Mouse (Mus musculus): ENCODE results near the gene Pacrg. TPM values are rescaled to one million over a fixed set of nuclear protein-coding genes. Genes with fewer than 3 reads are reported as not detected.

Gene Pacrg
- total and polyA plus RNA-seq, 3 experiments, result not detected

GRCm38 (mm10) chr17:10493124-10493523 is 347.0 kb downstream of the Pacrg start:
- no peak overlapping the region for H3K27ac ChIP-seq (ENCODE audit: control insufficient read depth, low read depth, low read length)
- no peak overlapping the region for H3K9ac ChIP-seq (ENCODE audit: control insufficient read depth, low read depth, low read length, poor library complexity, severe bottlenecking)
- DNase-seq (ENCODE audit: low read depth, low spot score), result no peak
- H3K4me1 ChIP-seq (ENCODE audit: control insufficient read depth in 1 of 2, insufficient read depth in 2 of 2, low read length in 2 of 2), result no peaks in the 10 kb centered on the region
- H3K27me3 ChIP-seq (ENCODE audit: control insufficient read depth in 1 of 2, insufficient read depth in 2 of 2, low read length in 2 of 2), result no peaks in the 10 kb centered on the region
- H3K4me3 ChIP-seq (ENCODE audit: control insufficient read depth in 1 of 2, insufficient read depth in 1 of 2, low read depth in 2 of 2, low read length in 2 of 2), result no peak overlapping the region
- TF ChIP-seq POLR2AphosphoS5 (IDR thresholded peaks at IDR 0.05; ENCODE audit: borderline replicate concordance, low read depth, low read length), result no peak
- TF ChIP-seq TCF12 (IDR thresholded peaks at IDR 0.05; ENCODE audit: low read depth, low read length), result no peak
- no peak for TF ChIP-seq USF1 (IDR thresholded peaks at IDR 0.05; ENCODE audit: low read depth, low read length)
- TF ChIP-seq ELF1 (IDR thresholded peaks at IDR 0.05; ENCODE audit: low read depth, low read length), result no peak
- TF ChIP-seq BHLHE40 (IDR thresholded peaks at IDR 0.05; ENCODE audit: borderline replicate concordance, low read depth, low read length), result no peak
- TF ChIP-seq SIN3A (IDR thresholded peaks at IDR 0.05; ENCODE audit: low read length), result no peak
- no peak for TF ChIP-seq TAL1 (IDR thresholded peaks at IDR 0.05; ENCODE audit: low read length)
- no peak for TF ChIP-seq TBP (IDR thresholded peaks at IDR 0.05; ENCODE audit: low read depth, low read length)
- TF ChIP-seq KAT2A (conservative IDR thresholded peaks at IDR 0.05; ENCODE audit: low read depth, low read length), result no peak
- TF ChIP-seq NRF1 (IDR thresholded peaks at IDR 0.05; ENCODE audit: insufficient read depth, low read depth, low read length, poor library complexity, severe bottlenecking), result no peak
- TF ChIP-seq E2F4 (IDR thresholded peaks at IDR 0.05; ENCODE audit: borderline replicate concordance, low read depth, low read length), result no peak
- no peak for TF ChIP-seq ZC3H11A (IDR thresholded peaks at IDR 0.05; ENCODE audit: low read depth, low read length)
- no peak for TF ChIP-seq CHD2 (IDR thresholded peaks at IDR 0.05; ENCODE audit: low read length)
- no peak for TF ChIP-seq CHD1 (IDR thresholded peaks at IDR 0.05; ENCODE audit: low read depth, low read length)
- TF ChIP-seq GABPA (IDR thresholded peaks at IDR 0.05; ENCODE audit: low read depth, low read length), result no peak
- no peak for TF ChIP-seq ZMIZ1 (IDR thresholded peaks at IDR 0.05; ENCODE audit: low read depth, low read length)
- no peaks in the 10 kb centered on the region for H3K9me3 ChIP-seq (replicated peaks; ENCODE audit: insufficient read depth, low read length)
- H3K36me3 ChIP-seq (ENCODE audit: control insufficient read depth in 1 of 2, insufficient read depth in 2 of 2, low read length in 2 of 2), result no peaks in the 10 kb centered on the region
- H3K79me2 ChIP-seq (ENCODE audit: control insufficient read depth, insufficient read depth, low read length, poor library complexity), result no peaks in the 10 kb centered on the region

GRCm38 (mm10) chr17:10490374-10491169 is 349.5 kb downstream of the Pacrg start:
- DNase-seq (ENCODE audit: low read depth, low spot score), result no peak
- no peak for TF ChIP-seq TAL1 (IDR thresholded peaks at IDR 0.05; ENCODE audit: low read length)
- Histone ChIP-seq H3K36me3 (ENCODE audit: control insufficient read depth in 1 of 2, insufficient read depth in 2 of 2, low read length in 2 of 2) (no peaks in the 10 kb centered on the region), H3K4me1 (ENCODE audit: control insufficient read depth in 1 of 2, insufficient read depth in 2 of 2, low read length in 2 of 2) (no peaks in the 10 kb centered on the region), H3K79me2 (ENCODE audit: control insufficient read depth, insufficient read depth, low read length, poor library complexity) (no peaks in the 10 kb centered on the region), H3K27me3 (ENCODE audit: control insufficient read depth in 1 of 2, insufficient read depth in 2 of 2, low read length in 2 of 2) (no peaks in the 10 kb centered on the region), H3K4me3 (ENCODE audit: control insufficient read depth in 1 of 2, insufficient read depth in 1 of 2, low read depth in 2 of 2, low read length in 2 of 2) (no peak overlapping the region), H3K9me3 (replicated peaks; ENCODE audit: insufficient read depth, low read length) (no peaks in the 10 kb centered on the region), H3K9ac (ENCODE audit: control insufficient read depth, low read depth, low read length, poor library complexity, severe bottlenecking) (no peak overlapping the region), H3K27ac (ENCODE audit: control insufficient read depth, low read depth, low read length) (no peak overlapping the region)

All from MEL (cell line).